Mouse (Mus musculus): ENCODE data around the gene Sirt7.

The Sirt7 gene

GRCm38 (mm10) chr11:120571754-120572416, 53.2 kb downstream of the Sirt7 start:
- in situ Hi-C loops (cut with MboI, MseI) = loop anchor here in 1 of 2 experiments (5.0 kb wide), 1 partner anchor 85 kb away; no protein-coding TSS in a partner anchor

- in situ Hi-C loops (cut with MboI, MseI) = loop anchor here in 1 of 2 experiments (5.0 kb wide), 1 partner anchor 84 kb away; no protein-coding TSS in a partner anchor
Measured at GRCm38 (mm10) chr11:120571122-120571521, 53.9 kb downstream of the Sirt7 start.

All from T-helper 17 cell (primary cell).